Mouse (Mus musculus) skeletal muscle tissue, adult 2 months (tissue): Measurements from ENCODE around the gene Whamm.

ENCODE experiments used
- DNase-seq: peaks from one replicate; pipeline ENCODE4 v3.0.0-alpha.2; 2012; ENCODE audit warnings: low read depth, low spot score

The Whamm gene

GRCm38 (mm10) chr7:81563506-81564015 is 7.5 kb upstream of the Whamm start:
- DNase-seq: no peak

- no peak for DNase-seq
Observed at GRCm38 (mm10) chr7:81564766-81565165, 6.3 kb upstream of the Whamm start.

GRCm38 (mm10) chr7:81565381-81566055 is 5.5 kb upstream of the Whamm start:
- peak; percentile 30 for DNase-seq

GRCm38 (mm10) chr7:81566332-81566731 is 4.7 kb upstream of the Whamm start:
- no peak for DNase-seq

- DNase-seq: peak; percentile 93
Observed at GRCm38 (mm10) chr7:81566892-81567291, 4.2 kb upstream of the Whamm start, which contains the start of gene Fsd2. Fsd2 (minus strand) TSS chr7:81566944.

GRCm38 (mm10) chr7:81567396-81567795 is 3.7 kb upstream of the Whamm start:
- no peak for DNase-seq

GRCm38 (mm10) chr7:81569851-81570250 is 1.2 kb upstream of the Whamm start:
- no peak for DNase-seq

- no peak for DNase-seq
Observed at GRCm38 (mm10) chr7:81570271-81570670, 795 bp upstream of the Whamm start.

GRCm38 (mm10) chr7:81570752-81571107 is 336 bp upstream of the Whamm start:
- no peak for DNase-seq

- no peak for DNase-seq
Observed at GRCm38 (mm10) chr7:81571941-81572441, 925 bp downstream of the Whamm start.

GRCm38 (mm10) chr7:81572610-81573268 is 1.7 kb downstream of the Whamm start:
- no peak for DNase-seq

- no peak for DNase-seq
Observed at GRCm38 (mm10) chr7:81573397-81573796, 2.3 kb downstream of the Whamm start.

GRCm38 (mm10) chr7:81573821-81574220 is 2.8 kb downstream of the Whamm start:
- DNase-seq: no peak

- no peak for DNase-seq
Observed at GRCm38 (mm10) chr7:81575606-81576005, 4.5 kb downstream of the Whamm start.

GRCm38 (mm10) chr7:81577872-81578271 is 6.8 kb downstream of the Whamm start:
- no peak for DNase-seq

- no peak for DNase-seq
Observed at GRCm38 (mm10) chr7:81578413-81578812, 7.3 kb downstream of the Whamm start.

- no peak for DNase-seq
Observed at GRCm38 (mm10) chr7:81579312-81579711, 8.2 kb downstream of the Whamm start.

- no peak for DNase-seq
Observed at GRCm38 (mm10) chr7:81583512-81583911, 12.4 kb downstream of the Whamm start.

- DNase-seq: no peak
Observed at GRCm38 (mm10) chr7:81585326-81585725, 14.3 kb downstream of the Whamm start.

GRCm38 (mm10) chr7:81587238-81587637 is 16.2 kb downstream of the Whamm start:
- no peak for DNase-seq

GRCm38 (mm10) chr7:81592686-81593085 is 21.6 kb downstream of the Whamm start:
- DNase-seq: no peak

GRCm38 (mm10) chr7:81593387-81593786 is 22.3 kb downstream of the Whamm start:
- DNase-seq: no peak

GRCm38 (mm10) chr7:81595056-81595455 is 24.0 kb downstream of the Whamm start:
- no peak for DNase-seq
